ENCODE assay signal across 14 mouse cellular contexts in genomic region chr3:107706164-107706563, GRCm38 (mm10). TPM values are rescaled to one million over a fixed set of nuclear protein-coding genes. Genes with fewer than 3 reads are reported as not detected.
DNase-seq lines count a peak whose midpoint lies in the region; ATAC-seq and TF ChIP-seq lines count a peak whose summit lies in the region.
"Had no signal": no experiment of that assay in that cellular context is flagged by ENCODE, and none has a peak within 500 bp of the region (broad histone marks: within the 10 kb centered on the region; RNA-seq: fewer than 3 reads in every experiment).

No protein-coding gene starts in this region.

- in situ Hi-C loops in Patski (cut with MboI; ENCODE audit: low pct_unique_long_range_greater_than_20kb): loop anchor here (10.0 kb wide), 1 partner anchor 439 kb away; the partner anchor contains the start of gene Gnai3

- no peak for TF ChIP-seq CTCF in Patski (IDR thresholded peaks at IDR 0.05)

- H3K27me3 ChIP-seq in Patski: no peaks in the 10 kb centered on the region
- H3K27me3 ChIP-seq: midbrain, embryonic 13.5 days; neural tube, embryonic 12.5 days had no signal

- ATAC-seq in Patski: peak; percentile 81
- ATAC-seq in megakaryocyte progenitor cell, adult 5-6 weeks (replicated peaks; ENCODE audit: poor library complexity): peak; percentile 88
- ATAC-seq: intestine, embryonic 16.5 days; midbrain, embryonic 13.5 days had no signal

- POLR2A ChIA-PET in Patski (lab: Charles Lee): interaction anchor here (0.6 to 1.9 kb wide), 6 partner anchors 9 to 54 kb away, joined by 3 to 10 read pairs (median 4); no protein-coding TSS in a partner anchor

- CTCF ChIA-PET in Patski (lab: Charles Lee): interaction anchor here (0.8 to 15.8 kb wide), 14 partner anchors 9 to 158 kb away, joined by 3 to 215 read pairs (median 6); no protein-coding TSS in a partner anchor

- DNase-seq in gastrocnemius, postnatal 25 days: peak; percentile 26
- no peak for DNase-seq in gastrocnemius, postnatal 4 days (ENCODE audit: low spot score in 2 of 2)
- peak; percentile 13 to 21 for DNase-seq in lung, adult 18-20 months
- DNase-seq in lung, postnatal 14 days: no peak
- peak; percentile 57 for DNase-seq in Patski (ENCODE audit: low read depth, low spot score)
- no peak for DNase-seq in adrenal gland, adult 8-10 months
- DNase-seq in cerebellum, adult 9-10 months: no peak
- DNase-seq: cerebellum, postnatal 25 days; kidney, postnatal 36 days; right cerebral cortex, postnatal 25 days had no signal

RNA-seq across cellular contexts. Expression of gene Ahcyl1, which starts 9.8 kb away (rescaled TPM):
- 10 to 100 TPM; 30.7 to 31.8 TPM for total RNA-seq in gastrocnemius, postnatal 25 days (2021)
- total RNA-seq in gastrocnemius, postnatal 4 days (2021): 10 to 100 TPM; 68.5 to 83.4 TPM
- 229 TPM for polyA plus RNA-seq in Patski (2021)
- 82.8 and 84.9 TPM in 2 replicates for total RNA-seq in megakaryocyte progenitor cell, adult 5-6 weeks (2015)
- total RNA-seq in megakaryocyte progenitor cell, adult 5-6 weeks (2017): 42.3 and 73.4 TPM in 2 replicates
- 100 to 1,000 TPM; 213 to 241 (median 234) TPM for total RNA-seq in adrenal gland, adult 8-10 months (2022)

RNA-seq across cellular contexts. Expression of gene Csf1, which starts 54.1 kb away (rescaled TPM):
- total RNA-seq in gastrocnemius, postnatal 25 days (2021): 10 to 100 TPM in 1 of 2 experiments, 1 to 10 TPM in 1; 9.5 to 10.6 TPM
- total RNA-seq in gastrocnemius, postnatal 4 days (2021): 10 to 100 TPM; 25.8 to 26.4 TPM
- polyA plus RNA-seq in Patski (2021): 414 TPM
- total RNA-seq in megakaryocyte progenitor cell, adult 5-6 weeks (2015): 2.2 and 4.8 TPM in 2 replicates
- total RNA-seq in megakaryocyte progenitor cell, adult 5-6 weeks (2017): 1.5 and 4.6 TPM in 2 replicates
- 10 to 100 TPM; 14.8 to 29.7 (median 23.0) TPM for total RNA-seq in adrenal gland, adult 8-10 months (2022)

Comparison
In these comparisons a context has a peak if more than half of its experiments do, and no peak if none do; other contexts are left out.
1. DNase-seq: peak in gastrocnemius, postnatal 25 days (single experiment), lung, adult 18-20 months (2 of 2) and Patski (single experiment); none in gastrocnemius, postnatal 4 days (0 of 2), lung, postnatal 14 days (single experiment), adrenal gland, adult 8-10 months (single experiment) and cerebellum, adult 9-10 months (single experiment).